Mouse (Mus musculus): ENCODE measurements around the gene Adora3. TPM values are rescaled to one million over a fixed set of nuclear protein-coding genes. Genes with fewer than 3 reads are reported as not detected.

Adora3 gene
- total and polyA plus RNA-seq, 3 experiments: 0.37 TPM; not detected in 2

GRCm38 (mm10) chr3:105831584-105831983 is 39.1 kb upstream of the Adora3 start:
- H3K79me2 ChIP-seq (replicated peaks; ENCODE audit: control insufficient read depth, insufficient read depth, low read length): no peaks in the 10 kb centered on the region
- peaks cover 3% of the 10 kb centered on the region for H3K36me3 ChIP-seq (ENCODE audit: control insufficient read depth, insufficient read depth, low read length)
- intact Hi-C loops (cut with DNase I): no loop called here
- peaks cover 2% of the 10 kb centered on the region for H3K4me1 ChIP-seq (ENCODE audit: control insufficient read depth, insufficient read depth, low read length)
- no peak overlapping the region for H3K9ac ChIP-seq (ENCODE audit: low read depth, low read length)
- no peak overlapping the region for H3K27ac ChIP-seq
- no peak for DNase-seq
- 97% methylated on average over 3 of the region's 3 CpGs for WGBS
- H3K4me3 ChIP-seq: no peak overlapping the region
- TF ChIP-seq CTCF (IDR thresholded peaks at IDR 0.05): no peak
- TF ChIP-seq EP300 (IDR thresholded peaks at IDR 0.05; ENCODE audit: insufficient read depth, low read depth, low read length): no peak
- no peak for TF ChIP-seq POLR2A (IDR thresholded peaks at IDR 0.05; ENCODE audit: insufficient read depth, low read depth, low read length)
- H3K27me3 ChIP-seq (ENCODE audit: control insufficient read depth, insufficient read depth, low read length): no peaks in the 10 kb centered on the region

- 66% methylated on average over 3 of the region's 3 CpGs for WGBS
- Histone ChIP-seq H3K4me1 (ENCODE audit: control insufficient read depth, insufficient read depth, low read length) (no peaks in the 10 kb centered on the region), H3K36me3 (ENCODE audit: control insufficient read depth, insufficient read depth, low read length) (no peaks in the 10 kb centered on the region), H3K79me2 (replicated peaks; ENCODE audit: control insufficient read depth, insufficient read depth, low read length) (no peaks in the 10 kb centered on the region), H3K27ac (no peak overlapping the region), H3K4me3 (no peak overlapping the region), H3K27me3 (ENCODE audit: control insufficient read depth, insufficient read depth, low read length) (no peaks in the 10 kb centered on the region), H3K9ac (ENCODE audit: low read depth, low read length) (no peak overlapping the region)
- intact Hi-C loops (cut with DNase I): no loop called here
- DNase-seq: no peak
- TF ChIP-seq CTCF (IDR thresholded peaks at IDR 0.05) (no peak), POLR2A (IDR thresholded peaks at IDR 0.05; ENCODE audit: insufficient read depth, low read depth, low read length) (no peak), EP300 (IDR thresholded peaks at IDR 0.05; ENCODE audit: insufficient read depth, low read depth, low read length) (no peak)
These were observed 34.8 kb upstream of the Adora3 start for GRCm38 (mm10) chr3:105835875-105836274.

- WGBS: 85% methylated on average over 3 of the region's 3 CpGs
- TF ChIP-seq CTCF (IDR thresholded peaks at IDR 0.05) (no peak), POLR2A (IDR thresholded peaks at IDR 0.05; ENCODE audit: insufficient read depth, low read depth, low read length) (no peak), EP300 (IDR thresholded peaks at IDR 0.05; ENCODE audit: insufficient read depth, low read depth, low read length) (no peak)
These were observed 33.8 kb upstream of the Adora3 start for GRCm38 (mm10) chr3:105836883-105837282.

GRCm38 (mm10) chr3:105838655-105839054 is 32.0 kb upstream of the Adora3 start:
- no peak for DNase-seq
- Histone ChIP-seq H3K27ac (no peak overlapping the region), H3K27me3 (ENCODE audit: control insufficient read depth, insufficient read depth, low read length) (no peaks in the 10 kb centered on the region), H3K4me1 (ENCODE audit: control insufficient read depth, insufficient read depth, low read length) (no peaks in the 10 kb centered on the region), H3K4me3 (no peak overlapping the region), H3K79me2 (replicated peaks; ENCODE audit: control insufficient read depth, insufficient read depth, low read length) (no peaks in the 10 kb centered on the region), H3K9ac (ENCODE audit: low read depth, low read length) (no peak overlapping the region), H3K36me3 (ENCODE audit: control insufficient read depth, insufficient read depth, low read length) (no peaks in the 10 kb centered on the region)
- TF ChIP-seq EP300 (IDR thresholded peaks at IDR 0.05; ENCODE audit: insufficient read depth, low read depth, low read length) (no peak), CTCF (IDR thresholded peaks at IDR 0.05) (no peak), POLR2A (IDR thresholded peaks at IDR 0.05; ENCODE audit: insufficient read depth, low read depth, low read length) (no peak)
- intact Hi-C loops (cut with DNase I): no loop called here
- 67% methylated on average over 3 of the region's 3 CpGs for WGBS

More at GRCm38 (mm10) chr3:105836883-105837282, 33.8 kb upstream of the Adora3 start:
- no peak for DNase-seq
- intact Hi-C loops (cut with DNase I): no loop called here
- H3K27ac ChIP-seq: no peak overlapping the region
- H3K4me3 ChIP-seq: no peak overlapping the region
- no peaks in the 10 kb centered on the region for H3K4me1 ChIP-seq (ENCODE audit: control insufficient read depth, insufficient read depth, low read length)
- H3K36me3 ChIP-seq (ENCODE audit: control insufficient read depth, insufficient read depth, low read length): no peaks in the 10 kb centered on the region
- H3K9ac ChIP-seq (ENCODE audit: low read depth, low read length): no peak overlapping the region
- no peaks in the 10 kb centered on the region for H3K27me3 ChIP-seq (ENCODE audit: control insufficient read depth, insufficient read depth, low read length)
- no peaks in the 10 kb centered on the region for H3K79me2 ChIP-seq (replicated peaks; ENCODE audit: control insufficient read depth, insufficient read depth, low read length)

- TF ChIP-seq POLR2A (IDR thresholded peaks at IDR 0.05; ENCODE audit: insufficient read depth, low read depth, low read length) (no peak), CTCF (IDR thresholded peaks at IDR 0.05) (no peak), EP300 (IDR thresholded peaks at IDR 0.05; ENCODE audit: insufficient read depth, low read depth, low read length) (no peak)
- no peak overlapping the region for H3K27ac ChIP-seq
- intact Hi-C loops (cut with DNase I): no loop called here
- no peaks in the 10 kb centered on the region for H3K27me3 ChIP-seq (ENCODE audit: control insufficient read depth, insufficient read depth, low read length)
- H3K4me3 ChIP-seq: no peak overlapping the region
- DNase-seq: no peak
- no peaks in the 10 kb centered on the region for H3K4me1 ChIP-seq (ENCODE audit: control insufficient read depth, insufficient read depth, low read length)
- H3K9ac ChIP-seq (ENCODE audit: low read depth, low read length): no peak overlapping the region
- 76% methylated on average over 4 of the region's 4 CpGs for WGBS
- H3K36me3 ChIP-seq (ENCODE audit: control insufficient read depth, insufficient read depth, low read length): no peaks in the 10 kb centered on the region
- no peaks in the 10 kb centered on the region for H3K79me2 ChIP-seq (replicated peaks; ENCODE audit: control insufficient read depth, insufficient read depth, low read length)
These were observed 30.8 kb upstream of the Adora3 start for GRCm38 (mm10) chr3:105839836-105840235.

GRCm38 (mm10) chr3:105846294-105847069 is 24.2 kb upstream of the Adora3 start:
- Histone ChIP-seq H3K27ac (no peak overlapping the region; the same call in 1 of the 2 replicates), H3K27me3 (ENCODE audit: control insufficient read depth, insufficient read depth, low read length) (no peaks in the 10 kb centered on the region)
- WGBS: 57% methylated on average over 7 of the region's 7 CpGs

More at GRCm38 (mm10) chr3:105846294-105847069, 24.2 kb upstream of the Adora3 start:
- no peak for DNase-seq
- Histone ChIP-seq H3K4me3 (no peak overlapping the region), H3K4me1 (ENCODE audit: control insufficient read depth, insufficient read depth, low read length) (peaks cover 2% of the 10 kb centered on the region; the same call in 1 of the 2 replicates), H3K36me3 (ENCODE audit: control insufficient read depth, insufficient read depth, low read length) (no peaks in the 10 kb centered on the region), H3K79me2 (replicated peaks; ENCODE audit: control insufficient read depth, insufficient read depth, low read length) (no peaks in the 10 kb centered on the region), H3K9ac (ENCODE audit: low read depth, low read length) (no peak overlapping the region)
- intact Hi-C loops (cut with DNase I): no loop called here
- TF ChIP-seq EP300 (IDR thresholded peaks at IDR 0.05; ENCODE audit: insufficient read depth, low read depth, low read length) (no peak), POLR2A (IDR thresholded peaks at IDR 0.05; ENCODE audit: insufficient read depth, low read depth, low read length) (no peak), CTCF (IDR thresholded peaks at IDR 0.05) (no peak)

All from heart, adult 2 months (tissue).